Mouse (Mus musculus) gastrocnemius, adult 8-10 months (tissue): Measurements from ENCODE around the gene Zcchc17. TPM values are rescaled to one million over a fixed set of nuclear protein-coding genes. Genes with fewer than 3 reads are reported as not detected.

ENCODE experiments used
- DNase-seq, 2 experiments: peaks; one replicate each; pipeline ENCODE4 v3.0.0; 2022; ENCODE audit warnings: low spot score in 2 of 2
- total RNA-seq, 4 experiments: library from RNA; stranded (reverse); gene quantifications; 2 replicates each; pipeline ENCODE4 v1.2.4; 2022

Zcchc17 gene
- 10 to 100 TPM; 33.9 to 46.4 (median 43.9) TPM for total RNA-seq

- DNase-seq = peak; percentile 97
Observed at GRCm38 (mm10) chr4:130359486-130360237, at the start of gene Zcchc17, which contains the start of gene Snrnp40. Zcchc17 (minus strand) TSS chr4:130359943. Snrnp40 (plus strand) TSS chr4:130360132.

GRCm38 (mm10) chr4:130391265-130391664 lies 31.5 kb upstream of the Zcchc17 start:
- DNase-seq = no peak

GRCm38 (mm10) chr4:130389927-130390326 lies 30.2 kb upstream of the Zcchc17 start:
- no peak for DNase-seq

DNA sequence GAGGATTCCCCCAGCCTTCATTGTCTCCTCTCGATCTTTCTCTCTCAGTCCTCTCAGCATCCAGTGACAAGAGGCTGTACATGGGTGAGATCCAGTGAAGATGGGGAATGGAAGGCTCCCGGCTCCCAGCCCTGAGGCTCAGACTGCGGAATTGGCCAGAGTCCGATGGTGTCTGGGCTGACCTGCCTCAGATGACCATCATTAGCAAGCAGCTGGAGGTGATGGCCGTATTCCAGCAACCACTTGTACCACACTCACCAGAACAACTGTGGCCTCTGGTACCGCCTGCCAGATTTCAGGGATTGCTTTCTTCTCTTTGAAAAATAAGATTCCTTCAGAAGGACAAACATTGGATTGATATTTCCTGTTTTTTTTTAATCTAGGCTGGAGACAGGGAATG lies 29.8 kb upstream of the Zcchc17 start:
- DNase-seq = peak; percentile 64 to 87

GRCm38 (mm10) chr4:130387256-130387655 lies 27.5 kb upstream of the Zcchc17 start:
- DNase-seq = peak; percentile 8 to 52

- no peak for DNase-seq
Observed at GRCm38 (mm10) chr4:130380418-130380817, 20.7 kb upstream of the Zcchc17 start.

DNA sequence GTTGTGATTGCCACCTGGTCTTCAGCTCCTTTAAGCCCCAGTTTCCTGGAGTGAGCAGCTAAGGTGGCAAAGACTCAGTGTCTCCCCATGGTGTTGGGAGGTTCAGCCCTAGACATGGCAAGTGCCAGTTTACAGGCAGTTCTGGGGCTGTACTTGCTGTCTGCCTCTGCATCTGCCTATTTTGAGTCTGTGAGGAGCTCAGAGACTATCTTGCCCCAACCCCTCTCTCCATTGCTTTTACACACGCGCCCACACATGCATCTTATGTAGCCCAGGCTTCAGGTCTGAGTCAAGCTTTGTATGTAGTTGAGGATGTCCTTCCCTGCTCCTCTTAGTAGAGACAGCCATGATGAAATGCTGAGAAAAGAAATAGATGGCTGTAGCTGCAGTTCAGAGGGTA lies 19.4 kb upstream of the Zcchc17 start:
- no peak for DNase-seq

- DNase-seq = no peak
Observed at GRCm38 (mm10) chr4:130377500-130377899, 17.8 kb upstream of the Zcchc17 start.

DNA sequence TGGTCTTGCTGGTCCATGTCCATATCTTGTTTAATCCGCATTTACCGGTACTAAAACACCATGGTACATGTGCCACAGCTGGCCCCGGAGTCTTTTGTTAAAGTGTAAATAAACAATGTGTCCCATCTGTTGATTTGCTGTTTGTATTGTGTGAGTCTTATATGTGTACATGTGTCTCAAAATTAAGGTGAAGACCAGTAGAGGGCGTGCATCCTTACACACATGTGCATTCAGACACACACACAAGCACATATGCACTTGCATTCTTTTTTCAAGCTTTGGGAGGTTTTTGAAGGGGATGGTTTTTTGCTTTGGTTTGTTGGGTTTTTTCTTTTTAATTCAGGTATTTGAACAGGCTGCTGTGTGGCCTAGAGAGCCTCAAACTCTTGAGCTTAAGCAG lies 16.9 kb upstream of the Zcchc17 start:
- DNase-seq = no peak

- no peak for DNase-seq
Observed at GRCm38 (mm10) chr4:130360238-130360590, 471 bp upstream of the Zcchc17 start.

GRCm38 (mm10) chr4:130357946-130358345 lies 1.8 kb downstream of the Zcchc17 start:
- no peak for DNase-seq

- no peak for DNase-seq
Observed at GRCm38 (mm10) chr4:130352588-130352987, 7.2 kb downstream of the Zcchc17 start.

GRCm38 (mm10) chr4:130350690-130351422 lies 8.9 kb downstream of the Zcchc17 start:
- no peak for DNase-seq

DNA sequence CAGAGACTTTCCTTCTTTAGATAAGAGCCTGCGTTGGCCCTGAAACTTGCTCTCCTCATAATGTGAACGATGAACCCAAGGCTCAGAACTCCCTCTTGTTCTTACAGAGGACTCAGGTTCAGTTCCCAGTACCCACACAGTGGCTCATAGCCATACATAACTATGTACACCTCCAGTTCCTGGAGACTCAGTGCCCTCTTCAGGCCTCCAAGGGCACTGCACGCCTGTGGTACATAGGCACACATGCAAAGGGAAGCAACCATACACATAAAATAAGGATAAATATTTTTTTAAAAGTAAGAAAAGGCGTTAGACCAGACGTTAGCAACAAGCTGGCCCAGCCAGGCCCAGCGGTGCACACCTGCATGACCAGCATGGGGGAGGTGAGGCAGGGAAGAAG lies 10.1 kb downstream of the Zcchc17 start:
- DNase-seq = no peak

GRCm38 (mm10) chr4:130341691-130342090 lies 18.1 kb downstream of the Zcchc17 start:
- DNase-seq = no peak

GRCm38 (mm10) chr4:130335867-130336266 lies 23.9 kb downstream of the Zcchc17 start:
- DNase-seq = no peak

- no peak for DNase-seq
Observed at GRCm38 (mm10) chr4:130327366-130327765, 32.4 kb downstream of the Zcchc17 start.

DNA sequence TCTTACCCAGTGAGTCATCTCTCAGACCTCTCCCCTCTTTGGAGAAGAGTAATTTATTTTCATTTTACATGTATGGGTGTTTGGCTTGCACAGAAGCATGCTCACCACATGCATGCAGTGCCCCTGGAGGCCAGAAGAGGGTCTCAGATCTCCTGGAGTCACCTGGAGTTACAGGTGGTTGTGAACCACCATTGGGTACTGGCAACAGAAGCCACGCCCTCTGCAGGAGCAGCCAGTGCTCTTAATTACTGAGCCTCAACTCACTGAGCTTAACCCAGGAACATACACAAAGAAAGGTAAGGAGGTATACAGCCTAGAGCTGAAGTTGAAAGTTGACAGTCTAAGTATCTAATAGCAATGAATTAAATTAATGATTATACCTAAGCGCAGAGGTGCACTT lies 34.3 kb downstream of the Zcchc17 start:
- DNase-seq = no peak

DNA sequence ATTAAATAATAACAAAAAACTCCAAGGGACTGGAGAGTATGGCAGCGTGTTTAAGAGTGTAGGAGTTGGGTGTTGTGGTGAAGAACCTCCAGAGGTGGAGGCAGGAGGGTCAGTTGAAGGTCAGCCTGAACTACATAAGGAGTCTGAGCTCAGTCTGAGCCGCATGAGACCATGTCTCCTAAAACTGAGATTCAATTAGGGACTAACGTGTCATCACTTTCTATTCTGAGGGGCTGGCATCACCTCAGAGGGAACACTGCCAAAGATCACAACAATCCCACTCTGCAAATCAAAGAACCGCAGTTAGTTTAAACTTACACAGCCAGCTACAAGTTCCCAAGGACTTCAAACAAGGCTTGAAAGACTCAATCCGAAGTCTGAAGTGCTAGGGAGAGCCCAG lies 36.1 kb downstream of the Zcchc17 start:
- DNase-seq = no peak

GRCm38 (mm10) chr4:130323165-130323564 lies 36.6 kb downstream of the Zcchc17 start:
- DNase-seq = no peak

DNA sequence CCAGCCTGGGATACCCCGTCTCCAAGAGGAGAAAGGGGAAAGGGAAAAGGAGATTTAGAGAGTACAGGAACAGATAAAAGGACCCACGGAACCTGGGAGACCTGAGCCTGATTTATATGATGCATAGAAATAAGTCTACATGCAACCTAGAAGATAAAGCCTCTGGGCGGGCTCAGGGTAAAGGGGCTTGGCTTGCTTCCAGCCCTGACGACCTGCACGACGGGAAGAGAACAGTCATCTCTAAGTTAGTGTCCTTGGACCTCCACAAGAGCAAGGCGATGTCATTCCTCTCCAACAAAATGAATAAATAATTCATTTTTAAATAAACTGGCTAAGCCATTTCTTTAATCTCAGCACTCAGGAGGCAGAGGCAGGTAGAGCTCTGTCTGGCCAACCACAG lies 37.2 kb downstream of the Zcchc17 start:
- DNase-seq = no peak

DNA sequence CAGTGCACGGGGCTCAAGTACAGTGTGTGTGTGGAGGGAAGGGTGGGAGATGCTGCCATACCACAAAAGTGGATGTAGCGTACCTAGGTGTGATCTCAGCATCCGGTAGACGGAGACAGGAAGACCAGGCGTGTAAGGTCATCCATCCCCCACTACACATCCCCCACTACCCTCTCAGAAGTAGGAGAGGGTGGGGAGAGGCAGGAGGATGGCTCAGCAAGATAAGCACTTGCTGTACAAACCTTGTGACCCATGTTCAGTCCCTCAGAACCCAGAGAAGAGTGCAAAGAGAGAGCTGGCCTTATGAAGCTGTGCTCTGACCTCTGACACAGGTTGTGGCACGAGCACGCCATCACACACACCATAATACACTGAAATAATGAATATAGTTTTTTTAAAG lies 38.1 kb downstream of the Zcchc17 start:
- DNase-seq = no peak

DNA sequence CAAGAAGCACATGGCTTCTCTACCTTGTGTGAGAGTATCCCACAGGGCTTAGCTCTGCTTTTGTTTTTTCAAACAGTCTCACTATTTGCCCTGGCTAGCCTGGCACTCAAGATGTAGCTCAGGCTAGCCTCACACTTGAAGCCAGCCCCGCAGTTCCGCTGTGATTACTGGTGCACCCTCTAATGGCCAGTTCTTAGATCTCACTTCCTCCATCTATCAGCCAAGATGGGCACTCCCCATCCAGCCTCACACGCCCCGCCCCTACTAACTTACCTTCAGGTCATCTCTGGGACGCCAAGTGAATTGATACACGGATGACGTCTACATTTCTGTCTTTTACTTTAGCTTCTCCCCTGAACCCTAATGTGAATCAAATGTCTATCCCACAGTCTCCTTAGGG lies 40.2 kb downstream of the Zcchc17 start:
- no peak for DNase-seq
